8 mouse cellular contexts compared by ENCODE assay signal in genomic region chr1:166003181-166004022, GRCm38 (mm10). TPM values are rescaled to one million over a fixed set of nuclear protein-coding genes. Genes with fewer than 3 reads are reported as not detected.
DNase-seq lines count a peak whose midpoint lies in the region; ATAC-seq lines count a peak whose summit lies in the region.

No protein-coding gene starts in this region.

- H3K4me1 ChIP-seq in hindbrain, embryonic 13.5 days (replicated peaks), result peaks cover 25% of the 10 kb centered on the region

- no peaks in the 10 kb centered on the region for H3K36me3 ChIP-seq in hindbrain, embryonic 13.5 days

- peak; percentile 81 for ATAC-seq in hindbrain, embryonic 13.5 days (ENCODE audit: low FRiP score)

- under 1% methylated on average over 61 of the region's 61 CpGs for WGBS in hindbrain, embryonic 13.5 days

- peak overlapping the region; percentile 99 for H3K4me3 ChIP-seq in hindbrain, embryonic 13.5 days

- peak overlapping the region; percentile 61 for H3K9ac ChIP-seq in hindbrain, embryonic 13.5 days

- H3K27me3 ChIP-seq in hindbrain, embryonic 13.5 days, result no peaks in the 10 kb centered on the region

- peak; percentile 96 for DNase-seq in T-cell, adult 2 months (ENCODE audit: low spot score)
- peak; percentile 97 for DNase-seq in cerebellum, postnatal 14 days
- peak; percentile 85 to 90 for DNase-seq in frontal cortex, postnatal 14 days (ENCODE audit: low spot score in 2 of 2)
- DNase-seq in layer of hippocampus, postnatal 25 days (ENCODE audit: extremely low spot score in 1 of 2, low spot score in 1 of 2), result peak; percentile 83 to 90
- DNase-seq in lung, postnatal 14 days, result peak; percentile 96
- peak; percentile 94 for DNase-seq in retina, embryonic 14.5 days (ENCODE audit: low spot score)
- peak; percentile 96 to 97 for DNase-seq in thymus, postnatal 36 days

- H3K9me3 ChIP-seq in hindbrain, embryonic 13.5 days, result no peaks in the 10 kb centered on the region

- peak overlapping the region; percentile 57 for H3K4me2 ChIP-seq in hindbrain, embryonic 13.5 days

- peak overlapping the region; percentile 74 for H3K27ac ChIP-seq in hindbrain, embryonic 13.5 days

RNA-seq across cellular contexts. Expression of gene Pou2f1, which starts 0.9 kb away (rescaled TPM):
- 21.0 and 22.2 TPM in 2 replicates for polyA plus RNA-seq in hindbrain, embryonic 13.5 days (2015; fragmentation: Nextera tagmentation; extraction: Ambion mirVana)
- total RNA-seq in layer of hippocampus, postnatal 25 days (2021), result 10 to 100 TPM; 14.5 to 21.8 TPM

Comparison
In these comparisons a context has a peak if more than half of its experiments do, and no peak if none do; other contexts are left out.
1. Peak in every context shown above with its lines: DNase-seq, ATAC-seq, H3K4me3 ChIP-seq and H3K27ac ChIP-seq.